Mouse (Mus musculus) lung, embryonic 14.5 days (tissue): Measurements from ENCODE around the gene Vrk1. TPM values are rescaled to one million over a fixed set of nuclear protein-coding genes. Genes with fewer than 3 reads are reported as not detected.
A peak's percentile ranks its signal among the peaks of the same experiment; 100 is the strongest.

Experiments
- ATAC-seq: fragments of 200-750 bp; cut with Nextera tagmentation; 2 replicates; pipeline ENCODE4 v1.8.0; 2017; ENCODE audit warnings: mild to moderate bottlenecking, moderate TSS enrichment, moderate library complexity; ENCODE audit not compliant: insufficient read depth
- DNase-seq: peaks from one replicate; pipeline ENCODE4 v3.0.0-alpha.2; 2015
- H3K27ac ChIP-seq: fragments of 300-500 bp; sonication (generic); 2 replicates; pipeline ENCODE4 v1.5.1; 2014; ENCODE audit warnings: low read depth, mild to moderate bottlenecking, moderate library complexity
- H3K27me3 ChIP-seq: fragments of 300-500 bp; sonication (generic); 2 replicates; pipeline ENCODE4 v1.6.1; 2014; ENCODE audit warnings: low read length, control low read depth; ENCODE audit not compliant: insufficient read depth
- H3K36me3 ChIP-seq: fragments of 300-500 bp; sonication (generic); 2 replicates; pipeline ENCODE4 v1.6.1; 2014; ENCODE audit warnings: control low read depth; ENCODE audit not compliant: insufficient read depth
- H3K4me1 ChIP-seq: fragments of 300-500 bp; sonication (generic); 2 replicates; pipeline ENCODE4 v1.6.1; 2014; ENCODE audit warnings: antibody characterized with exemption, control low read depth; ENCODE audit not compliant: insufficient read depth
- H3K4me2 ChIP-seq: fragments of 300-500 bp; sonication (generic); 2 replicates; pipeline ENCODE4 v1.6.1; 2014; ENCODE audit warnings: mild to moderate bottlenecking
- H3K4me3 ChIP-seq: fragments of 300-500 bp; sonication (generic); 2 replicates; pipeline ENCODE4 v1.5.1; 2014; ENCODE audit warnings: low read depth, low read length
- H3K9ac ChIP-seq: fragments of 300-500 bp; sonication (generic); 2 replicates; pipeline ENCODE4 v1.6.1; 2014
- H3K9me3 ChIP-seq: fragments of 300-500 bp; sonication (generic); 2 replicates; pipeline ENCODE4 v1.6.1; 2016; ENCODE audit warnings: low read depth, low read length, control low read depth
- CTCF ChIP-seq: IDR thresholded peaks from 2 replicates; pipeline ENCODE4 v1.5.1; 2016; ENCODE audit warnings: antibody characterized with exemption, low read depth
- WGBS: fragments of 180-500 bp; shearing (Covaris S2); extraction: QIAGEN DNeasy Blood & Tissue Kit; methylation state at CpG from one replicate; pipeline ENCODE4 v1.1.7; 2014; 5-methylcytosine and 5-hydroxymethylcytosine counted together
- polyA plus RNA-seq: library from polyadenylated mRNA; unstranded; fragments of >200 nt; fragmentation: Nextera tagmentation; extraction: Ambion mirVana; gene quantifications from 2 replicates; pipeline ENCODE4 v1.2.1, GENCODE M21; 2014

Gene Vrk1
- polyA plus RNA-seq, 1 experiment from 2014 or later = 86.2 TPM

- WGBS = 53% methylated on average over 16 of the region's 16 CpGs
- no peaks in the 10 kb centered on the region for H3K4me1 ChIP-seq
- H3K9me3 ChIP-seq = no peaks in the 10 kb centered on the region; the same call in 1 of the 2 replicates
Observed at GRCm38 (mm10) chr12:106102726-106103643, 93.0 kb downstream of the Vrk1 start.

GRCm38 (mm10) chr12:106107272-106107671 lies 97.2 kb downstream of the Vrk1 start:
- Histone ChIP-seq H3K36me3 (no peaks in the 10 kb centered on the region), H3K9me3 (no peaks in the 10 kb centered on the region), H3K27me3 (no peaks in the 10 kb centered on the region), H3K9ac (no peak overlapping the region), H3K4me2 (no peak overlapping the region), H3K27ac (no peak overlapping the region), H3K4me3 (no peak overlapping the region), H3K4me1 (no peaks in the 10 kb centered on the region)
- no peak for TF ChIP-seq CTCF
- WGBS = 79% methylated on average over 14 of the region's 14 CpGs
- ATAC-seq (no peak), DNase-seq (no peak)

More at GRCm38 (mm10) chr12:106102726-106103643, 93.0 kb downstream of the Vrk1 start:
- H3K27ac ChIP-seq = no peak overlapping the region
- H3K27me3 ChIP-seq = no peaks in the 10 kb centered on the region
- H3K4me2 ChIP-seq = no peak overlapping the region
- no peaks in the 10 kb centered on the region for H3K36me3 ChIP-seq
- no peak overlapping the region for H3K9ac ChIP-seq
- no peak for TF ChIP-seq CTCF
- H3K4me3 ChIP-seq = no peak overlapping the region
- DNase-seq = no peak
- no peak for ATAC-seq

- 23% methylated on average over 6 of the region's 6 CpGs for WGBS
- Histone ChIP-seq H3K36me3 (no peaks in the 10 kb centered on the region), H3K9ac (no peak overlapping the region), H3K27me3 (no peaks in the 10 kb centered on the region), H3K4me1 (no peaks in the 10 kb centered on the region), H3K9me3 (no peaks in the 10 kb centered on the region), H3K27ac (no peak overlapping the region), H3K4me2 (no peak overlapping the region), H3K4me3 (no peak overlapping the region)
- no peak for ATAC-seq
- no peak for TF ChIP-seq CTCF
- peak; percentile 86 for DNase-seq
Observed at GRCm38 (mm10) chr12:106115070-106115891, 105.3 kb downstream of the Vrk1 start.

- H3K9ac ChIP-seq = no peak overlapping the region
- no peak overlapping the region for H3K4me3 ChIP-seq
- ATAC-seq = no peak
- peak; percentile 13 for DNase-seq
- 51% methylated on average over 5 of the region's 5 CpGs for WGBS
- no peaks in the 10 kb centered on the region for H3K9me3 ChIP-seq
- H3K27ac ChIP-seq = no peak overlapping the region
- no peaks in the 10 kb centered on the region for H3K36me3 ChIP-seq
- H3K4me1 ChIP-seq = no peaks in the 10 kb centered on the region
- H3K27me3 ChIP-seq = no peaks in the 10 kb centered on the region
- no peak for TF ChIP-seq CTCF
- no peak overlapping the region for H3K4me2 ChIP-seq
Observed at GRCm38 (mm10) chr12:106115892-106116206, 105.8 kb downstream of the Vrk1 start.

- Histone ChIP-seq H3K4me2 (no peak overlapping the region), H3K9me3 (no peaks in the 10 kb centered on the region), H3K4me3 (no peak overlapping the region), H3K4me1 (no peaks in the 10 kb centered on the region), H3K27ac (no peak overlapping the region), H3K9ac (no peak overlapping the region), H3K27me3 (no peaks in the 10 kb centered on the region), H3K36me3 (no peaks in the 10 kb centered on the region)
- 68% methylated on average over 14 of the region's 14 CpGs for WGBS
- DNase-seq (no peak), ATAC-seq (no peak)
- no peak for TF ChIP-seq CTCF
Observed at GRCm38 (mm10) chr12:106123276-106123675, 113.2 kb downstream of the Vrk1 start.

- 89% methylated on average over 3 of the region's 3 CpGs for WGBS
- H3K9me3 ChIP-seq = no peaks in the 10 kb centered on the region
- no peaks in the 10 kb centered on the region for H3K27me3 ChIP-seq
- H3K27ac ChIP-seq = no peak overlapping the region
- no peaks in the 10 kb centered on the region for H3K36me3 ChIP-seq
- no peak overlapping the region for H3K9ac ChIP-seq
- ATAC-seq = no peak
- TF ChIP-seq CTCF = no peak
- H3K4me1 ChIP-seq = no peaks in the 10 kb centered on the region
- no peak overlapping the region for H3K4me2 ChIP-seq
- no peak for DNase-seq
- H3K4me3 ChIP-seq = no peak overlapping the region
Observed at GRCm38 (mm10) chr12:106124581-106124980, 114.6 kb downstream of the Vrk1 start.

Other genes with a start within 250 kb of the Vrk1 start
- gene Papola, start 225.5 kb upstream of the Vrk1 start, polyA plus RNA-seq = 181 and 185 TPM in 2 replicates